26 mouse cellular contexts compared by ENCODE assay signal in the genomic region with DNA sequence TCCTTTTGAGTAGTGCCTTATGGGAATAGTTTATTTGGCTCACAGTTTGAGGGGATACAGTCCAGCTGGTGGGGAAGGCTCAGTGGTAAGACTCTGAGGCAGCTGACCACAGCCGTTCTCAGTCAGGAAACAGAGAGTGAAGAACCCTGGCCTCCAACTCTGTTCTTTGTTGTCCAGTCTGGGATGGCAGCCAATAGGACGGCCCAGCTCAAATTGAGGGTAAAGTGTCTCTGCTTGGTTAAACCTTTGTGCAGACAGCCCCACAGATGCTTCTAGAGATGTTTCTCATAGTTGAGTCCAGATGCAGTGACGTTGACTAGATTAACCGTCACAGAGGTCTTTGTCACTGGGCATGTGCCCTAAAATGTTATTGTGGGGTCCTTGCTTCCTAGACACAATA.
"Had no signal": no experiment of that assay in that cellular context is flagged by ENCODE, and none has a peak within 500 bp of the region (broad histone marks: within the 10 kb centered on the region; RNA-seq: fewer than 3 reads in every experiment).

No protein-coding gene starts in this region.

- H3K4me3 ChIP-seq: heart, adult 2 months; heart, embryonic 13.5 days; heart, embryonic 15.5 days; hindbrain, embryonic 10.5 days; hindbrain, embryonic 12.5 days; intestine, embryonic 15.5 days; layer of hippocampus, adult 2 months; left cerebral cortex, adult 2 months; limb, embryonic 10.5 days; limb, embryonic 12.5 days; liver, embryonic 12.5 days had no signal

- H3K27ac ChIP-seq: hindbrain, embryonic 10.5 days; hindbrain, embryonic 12.5 days; hindbrain, embryonic 14.5 days; intestine, embryonic 15.5 days; limb, embryonic 10.5 days; liver, embryonic 12.5 days; liver, embryonic 14.5 days had no signal

- DNase-seq: gastrocnemius, postnatal 14 days; gastrocnemius, postnatal 36 days; heart, adult 2 months; heart, postnatal 4 days; kidney, adult 18-20 months; kidney, adult 9 months; kidney, postnatal 10 days; kidney, postnatal 25 days; kidney, postnatal 4 days; liver had no signal

- H3K27me3 ChIP-seq: heart, embryonic 13.5 days; heart, embryonic 15.5 days; hindbrain, embryonic 12.5 days; intestine, embryonic 15.5 days had no signal

- ATAC-seq: hindbrain, embryonic 16.5 days; inflammation-experienced regulatory T-cells, adult 6 months; intestine, embryonic 15.5 days; intestine, postnatal 0 days; liver, embryonic 12.5 days had no signal

- H3K36me3 ChIP-seq: heart, embryonic 13.5 days; heart, embryonic 15.5 days; hindbrain, embryonic 10.5 days; hindbrain, embryonic 12.5 days; intestine, embryonic 15.5 days; limb, embryonic 10.5 days; limb, embryonic 12.5 days; liver, embryonic 12.5 days had no signal

- H3K4me2 ChIP-seq: heart, embryonic 11.5 days; heart, embryonic 13.5 days; heart, embryonic 15.5 days; hindbrain, embryonic 12.5 days; hindbrain, embryonic 14.5 days; intestine, embryonic 15.5 days; limb, embryonic 12.5 days; liver, embryonic 12.5 days had no signal

- H3K9me3 ChIP-seq: heart, embryonic 15.5 days; hindbrain, embryonic 10.5 days; hindbrain, embryonic 12.5 days; intestine, embryonic 15.5 days; limb, embryonic 10.5 days; liver, embryonic 12.5 days had no signal

- H3K9ac ChIP-seq: heart, embryonic 13.5 days; heart, embryonic 15.5 days; hindbrain, embryonic 12.5 days; hindbrain, embryonic 14.5 days; intestine, embryonic 15.5 days; limb, embryonic 12.5 days; liver, embryonic 12.5 days; liver, embryonic 14.5 days had no signal
